Mouse (Mus musculus) adrenal gland, postnatal 10 days (tissue): ENCODE data around the gene Ctu2. TPM values are rescaled to one million over a fixed set of nuclear protein-coding genes. Genes with fewer than 3 reads are reported as not detected.

Experiments used
- DNase-seq: peaks from one replicate; pipeline ENCODE4 v3.0.0; 2021; ENCODE audit warnings: mixed read lengths
- total RNA-seq, 2 experiments: library from RNA; stranded (reverse); gene quantifications; 2 replicates each; pipeline ENCODE4 v1.2.3; 2021

Ctu2 gene
- total RNA-seq, 2 experiments from 2014 or later: 21.2 to 21.4 TPM

- DNase-seq: no peak
Measured at GRCm38 (mm10) chr8:122488387-122488786, 12.4 kb downstream of the Ctu2 start.

GRCm38 (mm10) chr8:122497016-122497734 lies 21.2 kb downstream of the Ctu2 start:
- DNase-seq: no peak

- DNase-seq: no peak
Measured at GRCm38 (mm10) chr8:122497912-122498311, 22.0 kb downstream of the Ctu2 start.

- peak; percentile 88 for DNase-seq
Measured at GRCm38 (mm10) chr8:122500856-122501255, 24.9 kb downstream of the Ctu2 start.

GRCm38 (mm10) chr8:122511552-122511951 lies 35.6 kb downstream of the Ctu2 start:
- no peak for DNase-seq

- no peak for DNase-seq
Measured at GRCm38 (mm10) chr8:122512392-122512791, 36.4 kb downstream of the Ctu2 start.

- no peak for DNase-seq
Measured at GRCm38 (mm10) chr8:122515699-122516098, 39.8 kb downstream of the Ctu2 start.

GRCm38 (mm10) chr8:122517541-122518190 lies 41.7 kb downstream of the Ctu2 start:
- DNase-seq: peak; percentile 38

- no peak for DNase-seq
Measured at GRCm38 (mm10) chr8:122520611-122521010, 44.7 kb downstream of the Ctu2 start.

GRCm38 (mm10) chr8:122522796-122523651 lies 47.1 kb downstream of the Ctu2 start:
- DNase-seq: peak; percentile 54

- peak; percentile 49 for DNase-seq
Measured at GRCm38 (mm10) chr8:122523652-122524360, 47.9 kb downstream of the Ctu2 start.

- peak; percentile 51 for DNase-seq
Measured at GRCm38 (mm10) chr8:122524506-122524905, 48.6 kb downstream of the Ctu2 start.

- no peak for DNase-seq
Measured at GRCm38 (mm10) chr8:122525004-122525403, 49.1 kb downstream of the Ctu2 start.

GRCm38 (mm10) chr8:122526084-122526483 lies 50.1 kb downstream of the Ctu2 start:
- no peak for DNase-seq

GRCm38 (mm10) chr8:122526526-122527170 lies 50.7 kb downstream of the Ctu2 start:
- DNase-seq: no peak

GRCm38 (mm10) chr8:122527937-122528336 lies 52.0 kb downstream of the Ctu2 start:
- no peak for DNase-seq

- DNase-seq: no peak
Measured at GRCm38 (mm10) chr8:122529159-122529558, 53.2 kb downstream of the Ctu2 start.

GRCm38 (mm10) chr8:122531312-122531711 lies 55.4 kb downstream of the Ctu2 start:
- no peak for DNase-seq
